Mouse (Mus musculus): ENCODE data around the gene Acot3. TPM values are rescaled to one million over a fixed set of nuclear protein-coding genes. Genes with fewer than 3 reads are reported as not detected.
"Not testable (repeated sequence)": the region's sequence is repeated elsewhere in the genome, so short reads cannot be mapped to it uniquely, and the experiment has no call there.

Acot3 gene
- polyA plus RNA-seq, 1 experiment from 2014 or later = 0.55 TPM

GRCm38 (mm10) chr12:84068986-84069385, 17.0 kb downstream of the Acot3 start, which contains the start of gene Acot5:
TSS of gene Acot5 (plus strand) at chr12:84069325.
- H3K9ac ChIP-seq (ENCODE audit: low read depth, low read length) = peak within 1 kb of the TSS; percentile 51; the same call in 1 of the 2 replicates

GRCm38 (mm10) chr12:84069582-84069981, 17.6 kb downstream of the Acot3 start:
- H3K36me3 ChIP-seq (ENCODE audit: control insufficient read depth, insufficient read depth, low read length); H3K4me1 ChIP-seq (ENCODE audit: control insufficient read depth, insufficient read depth, low read length); H3K27me3 ChIP-seq (ENCODE audit: control insufficient read depth, insufficient read depth, low read length); H3K9me3 ChIP-seq (ENCODE audit: control insufficient read depth, low read length); H3K27ac ChIP-seq (ENCODE audit: low read depth, low read length); ATAC-seq (ENCODE audit: low FRiP score, low TSS enrichment): not testable (repeated sequence)
- Histone ChIP-seq H3K4me3 (ENCODE audit: low read length) (peak overlapping the region; percentile 35), H3K9ac (ENCODE audit: low read depth, low read length) (peak overlapping the region; percentile 51; the same call in 1 of the 2 replicates), H3K4me2 (replicated peaks; ENCODE audit: low read depth, low read length) (peak overlapping the region; percentile 62)
- whole genome bisulfite sequencing = 1% methylated on average over 28 of the region's 52 CpGs

More at GRCm38 (mm10) chr12:84068986-84069385, 17.0 kb downstream of the Acot3 start, which contains the start of gene Acot5:
- Histone ChIP-seq H3K27me3 (ENCODE audit: control insufficient read depth, insufficient read depth, low read length) (peaks cover 9% of the 10 kb centered on the region; the same call in 1 of the 2 replicates), H3K4me1 (ENCODE audit: control insufficient read depth, insufficient read depth, low read length) (no peaks in the 10 kb centered on the region), H3K36me3 (ENCODE audit: control insufficient read depth, insufficient read depth, low read length) (no peaks in the 10 kb centered on the region), H3K4me2 (replicated peaks; ENCODE audit: low read depth, low read length) (peak within 1 kb of the TSS; percentile 62), H3K27ac (ENCODE audit: low read depth, low read length) (no peak within 1 kb of the TSS), H3K4me3 (ENCODE audit: low read length) (peak within 1 kb of the TSS; percentile 35), H3K9me3 (ENCODE audit: control insufficient read depth, low read length) (no peaks in the 10 kb centered on the region)
- 32% methylated on average over 9 of the region's 9 CpGs for WGBS
- no peak for ATAC-seq (ENCODE audit: low FRiP score, low TSS enrichment)

- Histone ChIP-seq H3K27me3 (ENCODE audit: control insufficient read depth, insufficient read depth, low read length) (peaks cover 9% of the 10 kb centered on the region; the same call in 1 of the 2 replicates), H3K4me3 (ENCODE audit: low read length) (no peak overlapping the region), H3K9me3 (ENCODE audit: control insufficient read depth, low read length) (no peaks in the 10 kb centered on the region), H3K4me1 (ENCODE audit: control insufficient read depth, insufficient read depth, low read length) (no peaks in the 10 kb centered on the region), H3K9ac (ENCODE audit: low read depth, low read length) (no peak overlapping the region), H3K4me2 (replicated peaks; ENCODE audit: low read depth, low read length) (no peak overlapping the region), H3K27ac (ENCODE audit: low read depth, low read length) (no peak overlapping the region), H3K36me3 (ENCODE audit: control insufficient read depth, insufficient read depth, low read length) (no peaks in the 10 kb centered on the region)
- ATAC-seq (ENCODE audit: low FRiP score, low TSS enrichment) = no peak
- WGBS = 76% methylated on average over 2 of the region's 2 CpGs
These were observed 19.8 kb downstream of the Acot3 start for GRCm38 (mm10) chr12:84071696-84072095.

- H3K27me3 ChIP-seq (ENCODE audit: control insufficient read depth, insufficient read depth, low read length) = no peaks in the 10 kb centered on the region
- H3K4me2 ChIP-seq (replicated peaks; ENCODE audit: low read depth, low read length) = no peak overlapping the region
- no peaks in the 10 kb centered on the region for H3K4me1 ChIP-seq (ENCODE audit: control insufficient read depth, insufficient read depth, low read length)
- H3K27ac ChIP-seq (ENCODE audit: low read depth, low read length) = no peak overlapping the region
- WGBS = 87% methylated on average over 4 of the region's 4 CpGs
- no peak overlapping the region for H3K4me3 ChIP-seq (ENCODE audit: low read length)
- no peak for ATAC-seq (ENCODE audit: low FRiP score, low TSS enrichment)
- H3K9ac ChIP-seq (ENCODE audit: low read depth, low read length) = no peak overlapping the region
- H3K9me3 ChIP-seq (ENCODE audit: control insufficient read depth, low read length) = no peaks in the 10 kb centered on the region
- no peaks in the 10 kb centered on the region for H3K36me3 ChIP-seq (ENCODE audit: control insufficient read depth, insufficient read depth, low read length)
These were observed 25.5 kb downstream of the Acot3 start for GRCm38 (mm10) chr12:84077371-84077990.

GRCm38 (mm10) chr12:84083842-84084241, 31.9 kb downstream of the Acot3 start:
- Histone ChIP-seq H3K27ac (ENCODE audit: low read depth, low read length) (no peak overlapping the region), H3K36me3 (ENCODE audit: control insufficient read depth, insufficient read depth, low read length) (no peaks in the 10 kb centered on the region), H3K4me2 (replicated peaks; ENCODE audit: low read depth, low read length) (no peak overlapping the region), H3K4me3 (ENCODE audit: low read length) (no peak overlapping the region), H3K4me1 (ENCODE audit: control insufficient read depth, insufficient read depth, low read length) (no peaks in the 10 kb centered on the region), H3K27me3 (ENCODE audit: control insufficient read depth, insufficient read depth, low read length) (no peaks in the 10 kb centered on the region), H3K9me3 (ENCODE audit: control insufficient read depth, low read length) (peaks cover 2% of the 10 kb centered on the region; the same call in 1 of the 2 replicates), H3K9ac (ENCODE audit: low read depth, low read length) (no peak overlapping the region)
- ATAC-seq (ENCODE audit: low FRiP score, low TSS enrichment) = no peak
- WGBS = 86% methylated on average over 2 of the region's 2 CpGs

GRCm38 (mm10) chr12:84084581-84084980, 32.6 kb downstream of the Acot3 start:
- Histone ChIP-seq H3K36me3 (ENCODE audit: control insufficient read depth, insufficient read depth, low read length) (no peaks in the 10 kb centered on the region), H3K4me3 (ENCODE audit: low read length) (no peak overlapping the region), H3K9ac (ENCODE audit: low read depth, low read length) (no peak overlapping the region), H3K27me3 (ENCODE audit: control insufficient read depth, insufficient read depth, low read length) (no peaks in the 10 kb centered on the region), H3K9me3 (ENCODE audit: control insufficient read depth, low read length) (peaks cover 7% of the 10 kb centered on the region; the same call in 1 of the 2 replicates), H3K27ac (ENCODE audit: low read depth, low read length) (no peak overlapping the region), H3K4me2 (replicated peaks; ENCODE audit: low read depth, low read length) (no peak overlapping the region), H3K4me1 (ENCODE audit: control insufficient read depth, insufficient read depth, low read length) (no peaks in the 10 kb centered on the region)
- WGBS = 78% methylated on average over 4 of the region's 4 CpGs
- ATAC-seq (ENCODE audit: low FRiP score, low TSS enrichment) = no peak

GRCm38 (mm10) chr12:84094666-84095065, 42.7 kb downstream of the Acot3 start:
- not testable (repeated sequence) for H3K4me2 ChIP-seq (replicated peaks; ENCODE audit: low read depth, low read length); H3K27ac ChIP-seq (ENCODE audit: low read depth, low read length); ATAC-seq (ENCODE audit: low FRiP score, low TSS enrichment); H3K4me3 ChIP-seq (ENCODE audit: low read length); H3K36me3 ChIP-seq (ENCODE audit: control insufficient read depth, insufficient read depth, low read length); H3K9me3 ChIP-seq (ENCODE audit: control insufficient read depth, low read length); H3K27me3 ChIP-seq (ENCODE audit: control insufficient read depth, insufficient read depth, low read length); H3K9ac ChIP-seq (ENCODE audit: low read depth, low read length); H3K4me1 ChIP-seq (ENCODE audit: control insufficient read depth, insufficient read depth, low read length)
- WGBS = 95% methylated on average over 5 of the region's 5 CpGs

- no peaks in the 10 kb centered on the region for H3K36me3 ChIP-seq (ENCODE audit: control insufficient read depth, insufficient read depth, low read length)
- ATAC-seq (ENCODE audit: low FRiP score, low TSS enrichment) = no peak
- H3K4me2 ChIP-seq (replicated peaks; ENCODE audit: low read depth, low read length) = no peak overlapping the region
- H3K4me3 ChIP-seq (ENCODE audit: low read length) = no peak overlapping the region
- 97% methylated on average over 2 of the region's 2 CpGs for WGBS
- no peak overlapping the region for H3K27ac ChIP-seq (ENCODE audit: low read depth, low read length)
- H3K9me3 ChIP-seq (ENCODE audit: control insufficient read depth, low read length) = peaks cover 3% of the 10 kb centered on the region; the same call in 1 of the 2 replicates
- no peak overlapping the region for H3K9ac ChIP-seq (ENCODE audit: low read depth, low read length)
- no peaks in the 10 kb centered on the region for H3K4me1 ChIP-seq (ENCODE audit: control insufficient read depth, insufficient read depth, low read length)
- no peaks in the 10 kb centered on the region for H3K27me3 ChIP-seq (ENCODE audit: control insufficient read depth, insufficient read depth, low read length)
These were observed 47.7 kb downstream of the Acot3 start for GRCm38 (mm10) chr12:84099605-84100004.

- peaks cover 3% of the 10 kb centered on the region; the same call in 1 of the 2 replicates for H3K9me3 ChIP-seq (ENCODE audit: control insufficient read depth, low read length)
- no peaks in the 10 kb centered on the region for H3K4me1 ChIP-seq (ENCODE audit: control insufficient read depth, insufficient read depth, low read length)
- no peak overlapping the region for H3K27ac ChIP-seq (ENCODE audit: low read depth, low read length)
- H3K4me2 ChIP-seq (replicated peaks; ENCODE audit: low read depth, low read length) = 0 out of 2 replicates have a peak overlapping the region, but pooled peaks have one; percentile 78
- H3K27me3 ChIP-seq (ENCODE audit: control insufficient read depth, insufficient read depth, low read length) = no peaks in the 10 kb centered on the region
- WGBS = 50% methylated on average over 1 of the region's 1 CpGs
- no peak overlapping the region for H3K4me3 ChIP-seq (ENCODE audit: low read length)
- H3K36me3 ChIP-seq (ENCODE audit: control insufficient read depth, insufficient read depth, low read length) = no peaks in the 10 kb centered on the region
- no peak overlapping the region for H3K9ac ChIP-seq (ENCODE audit: low read depth, low read length)
- no peak for ATAC-seq (ENCODE audit: low FRiP score, low TSS enrichment)
These were observed 48.1 kb downstream of the Acot3 start for GRCm38 (mm10) chr12:84100071-84100470.

All from kidney, embryonic 14.5 days (tissue).